Mouse (Mus musculus) heart, embryonic 11.5 days (tissue): ENCODE results near the gene Atp13a4. TPM values are rescaled to one million over a fixed set of nuclear protein-coding genes. Genes with fewer than 3 reads are reported as not detected.

Source experiments
- ATAC-seq: fragments of 200-750 bp; cut with Nextera tagmentation; replicated peaks from 2 replicates; pipeline ENCODE4 v1.8.0; 2017; ENCODE audit warnings: moderate library complexity; ENCODE audit not compliant: insufficient number of reproducible peaks, low FRiP score, low TSS enrichment
- H3K27ac ChIP-seq: fragments of 300-500 bp; sonication (generic); 2 replicates; pipeline ENCODE4 v1.5.1; 2014; ENCODE audit warnings: mild to moderate bottlenecking, low read depth, low read length
- H3K27me3 ChIP-seq: fragments of 300-500 bp; sonication (generic); 2 replicates; pipeline ENCODE4 v1.6.1; 2014; ENCODE audit warnings: mild to moderate bottlenecking, low read length, mixed read lengths; ENCODE audit not compliant: control insufficient read depth, insufficient read depth
- H3K36me3 ChIP-seq: fragments of 300-500 bp; sonication (generic); 2 replicates; pipeline ENCODE4 v1.6.1; 2014; ENCODE audit warnings: mild to moderate bottlenecking, low read length, moderate library complexity, mixed read lengths; ENCODE audit not compliant: control insufficient read depth, insufficient read depth
- H3K4me1 ChIP-seq: fragments of 300-500 bp; sonication (generic); 2 replicates; pipeline ENCODE4 v1.6.1; 2014; ENCODE audit warnings: low read length; ENCODE audit not compliant: control insufficient read depth, insufficient read depth
- H3K4me2 ChIP-seq: fragments of 300-500 bp; sonication (generic); 2 replicates; pipeline ENCODE4 v1.6.1; 2014; ENCODE audit warnings: mild to moderate bottlenecking, moderate library complexity
- H3K4me3 ChIP-seq: fragments of 300-500 bp; sonication (generic); 2 replicates; pipeline ENCODE4 v1.5.1; 2014; ENCODE audit warnings: low read depth, low read length
- H3K9ac ChIP-seq: fragments of 300-500 bp; sonication (generic); 2 replicates; pipeline ENCODE4 v1.6.1; 2014; ENCODE audit warnings: mild to moderate bottlenecking, low read depth, low read length, moderate library complexity
- H3K9me3 ChIP-seq: fragments of 300-500 bp; sonication (generic); replicated peaks from 2 replicates; pipeline ENCODE4 v1.6.1; 2016; ENCODE audit warnings: low read length; ENCODE audit not compliant: control insufficient read depth
- whole genome bisulfite sequencing: fragments of 180-500 bp; shearing (Covaris S2); extraction: QIAGEN DNeasy Blood & Tissue Kit; methylation state at CpG from one replicate; pipeline ENCODE4 v1.1.7; 2014; ENCODE audit not compliant: insufficient replicate concordance; 5-methylcytosine and 5-hydroxymethylcytosine counted together
- polyA plus RNA-seq: library from polyadenylated mRNA; unstranded; fragments of >200 nt; fragmentation: Nextera tagmentation; extraction: Ambion mirVana; gene quantifications from 2 replicates; pipeline ENCODE4 v1.2.1, GENCODE M21; 2014

The Atp13a4 gene
- polyA plus RNA-seq, 1 experiment from 2014 or later: not detected

GRCm38 (mm10) chr16:29509881-29510280, 34.8 kb downstream of the Atp13a4 start:
- WGBS: 66% methylated on average over 3 of the region's 3 CpGs
- Histone ChIP-seq H3K4me3 (no peak overlapping the region), H3K9me3 (no peaks in the 10 kb centered on the region), H3K27ac (no peak overlapping the region), H3K4me2 (no peak overlapping the region), H3K27me3 (no peaks in the 10 kb centered on the region), H3K4me1 (no peaks in the 10 kb centered on the region), H3K36me3 (no peaks in the 10 kb centered on the region), H3K9ac (no peak overlapping the region)
- no peak for ATAC-seq

GRCm38 (mm10) chr16:29504671-29505070, 40.0 kb downstream of the Atp13a4 start:
- ATAC-seq: no peak
- no peak overlapping the region for H3K27ac ChIP-seq
- WGBS: 78% methylated on average over 4 of the region's 4 CpGs
- H3K9ac ChIP-seq: no peak overlapping the region
- H3K9me3 ChIP-seq: no peaks in the 10 kb centered on the region
- no peaks in the 10 kb centered on the region for H3K27me3 ChIP-seq
- H3K4me2 ChIP-seq: no peak overlapping the region
- no peaks in the 10 kb centered on the region for H3K36me3 ChIP-seq
- no peak overlapping the region for H3K4me3 ChIP-seq
- no peaks in the 10 kb centered on the region for H3K4me1 ChIP-seq

DNA sequence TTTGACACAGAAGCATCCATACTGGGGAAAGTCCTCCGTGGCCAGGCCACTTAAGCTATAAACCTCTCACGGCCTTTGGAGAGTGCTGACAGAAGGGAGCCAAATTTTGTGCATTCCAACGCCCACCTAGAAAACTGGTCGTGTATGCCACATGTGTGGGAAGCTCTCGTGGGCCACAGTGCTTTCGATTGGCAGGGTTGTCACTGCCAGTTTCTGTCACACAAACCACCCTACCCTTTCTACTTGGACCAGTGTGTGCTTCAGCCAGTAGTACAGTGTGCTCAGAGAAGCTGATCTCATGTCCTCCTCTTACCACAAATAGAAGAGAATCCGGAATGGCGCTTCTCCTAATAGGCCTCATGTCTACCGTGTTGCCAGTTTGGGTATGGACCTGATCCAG, 40.5 kb downstream of the Atp13a4 start:
- no peak for ATAC-seq
- Histone ChIP-seq H3K4me2 (no peak overlapping the region), H3K36me3 (no peaks in the 10 kb centered on the region), H3K4me1 (no peaks in the 10 kb centered on the region), H3K9me3 (no peaks in the 10 kb centered on the region), H3K4me3 (no peak overlapping the region), H3K27me3 (no peaks in the 10 kb centered on the region), H3K27ac (no peak overlapping the region), H3K9ac (no peak overlapping the region)
- WGBS: 73% methylated on average over 9 of the region's 9 CpGs

DNA sequence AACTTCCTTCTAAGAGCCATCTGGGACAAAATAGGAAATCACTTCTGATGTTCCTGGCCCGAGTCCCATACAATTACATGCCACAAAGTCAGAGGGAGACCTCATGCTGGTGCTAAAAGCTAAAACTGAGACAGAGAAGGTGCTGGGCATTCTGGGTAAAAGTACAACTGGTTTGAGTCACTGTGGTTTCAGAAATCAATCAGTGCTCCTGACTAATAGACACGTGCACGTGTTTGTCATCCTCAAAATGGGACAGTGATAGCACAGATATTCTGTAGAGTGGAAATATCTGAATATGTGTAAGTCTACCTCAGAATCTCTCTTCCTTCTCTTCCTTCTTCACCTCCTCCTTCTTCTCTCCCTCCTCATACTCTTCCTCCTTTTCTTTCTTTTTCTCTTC, 53.6 kb downstream of the Atp13a4 start:
- H3K36me3 ChIP-seq: no peaks in the 10 kb centered on the region
- no peak overlapping the region for H3K4me2 ChIP-seq
- H3K9ac ChIP-seq: no peak overlapping the region
- no peak overlapping the region for H3K4me3 ChIP-seq
- ATAC-seq: no peak
- no peaks in the 10 kb centered on the region for H3K9me3 ChIP-seq
- H3K27me3 ChIP-seq: no peaks in the 10 kb centered on the region
- 64% methylated on average over 3 of the region's 3 CpGs for WGBS
- no peak overlapping the region for H3K27ac ChIP-seq
- no peaks in the 10 kb centered on the region for H3K4me1 ChIP-seq

DNA sequence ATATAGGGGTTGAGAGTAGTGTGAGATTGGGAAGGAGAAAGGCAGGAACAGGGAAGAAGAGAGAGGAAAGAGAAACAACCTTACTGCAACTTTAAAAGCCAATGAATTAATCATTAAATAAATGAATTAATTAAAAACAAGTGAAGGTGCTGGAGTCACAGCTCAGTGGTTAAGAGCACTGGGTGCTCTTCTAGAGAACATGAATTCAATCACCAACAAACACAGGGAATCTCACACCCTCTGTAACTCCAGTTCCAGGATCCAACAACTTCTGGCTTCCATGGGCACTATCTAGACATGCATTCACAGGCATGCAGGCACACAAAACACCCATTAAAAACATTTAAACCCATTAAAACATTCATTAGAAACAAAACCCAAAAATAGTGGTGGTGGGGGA, 63.2 kb downstream of the Atp13a4 start:
- no peak for ATAC-seq
- Histone ChIP-seq H3K9me3 (no peaks in the 10 kb centered on the region), H3K4me3 (no peak overlapping the region), H3K4me2 (no peak overlapping the region), H3K9ac (no peak overlapping the region), H3K36me3 (no peaks in the 10 kb centered on the region), H3K27ac (no peak overlapping the region), H3K4me1 (no peaks in the 10 kb centered on the region), H3K27me3 (no peaks in the 10 kb centered on the region)

DNA sequence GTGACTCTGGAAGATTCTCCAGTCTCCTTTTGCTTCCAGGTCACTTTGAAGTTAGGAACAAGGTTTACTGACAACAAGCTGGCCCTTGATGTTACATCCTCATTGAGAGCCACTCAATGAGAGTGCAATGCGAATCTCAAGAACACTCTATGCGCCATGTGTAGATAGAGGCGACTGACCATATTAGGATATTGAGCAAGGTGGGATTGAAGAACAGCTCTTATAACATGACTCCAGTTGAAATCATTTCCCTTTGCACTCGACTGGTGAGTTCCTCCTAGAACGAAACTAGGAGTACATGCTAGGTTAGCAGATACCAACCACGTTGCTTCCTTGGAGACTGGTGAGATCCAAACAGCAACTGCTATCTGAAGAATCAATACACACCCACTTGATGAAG, 64.3 kb downstream of the Atp13a4 start:
- Histone ChIP-seq H3K36me3 (no peaks in the 10 kb centered on the region), H3K27ac (no peak overlapping the region), H3K4me2 (no peak overlapping the region), H3K4me3 (no peak overlapping the region), H3K27me3 (no peaks in the 10 kb centered on the region), H3K9me3 (no peaks in the 10 kb centered on the region), H3K9ac (no peak overlapping the region), H3K4me1 (no peaks in the 10 kb centered on the region)
- WGBS: 76% methylated on average over 6 of the region's 6 CpGs
- no peak for ATAC-seq

DNA sequence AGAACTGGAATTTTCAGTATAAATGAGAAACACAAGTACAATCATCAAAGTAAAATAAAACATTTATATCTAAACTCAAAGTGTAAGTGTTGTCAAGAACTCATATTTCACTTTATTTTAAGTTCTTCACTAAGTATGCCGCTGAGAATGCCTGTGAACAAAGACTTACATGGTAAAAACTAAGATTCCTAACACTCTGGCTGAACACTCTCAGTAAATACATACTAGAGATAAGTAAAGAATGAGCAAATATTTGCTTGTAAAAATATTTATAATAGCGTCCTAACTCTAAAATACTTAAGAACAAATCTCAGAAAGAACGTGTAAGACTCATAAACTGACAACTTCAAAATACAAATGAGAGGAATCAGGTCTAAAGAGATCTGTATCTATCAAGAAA, 80.9 kb downstream of the Atp13a4 start:
- ATAC-seq: no peak
- Histone ChIP-seq H3K27ac (no peak overlapping the region), H3K36me3 (no peaks in the 10 kb centered on the region), H3K9me3 (no peaks in the 10 kb centered on the region), H3K4me1 (no peaks in the 10 kb centered on the region), H3K4me2 (no peak overlapping the region), H3K9ac (no peak overlapping the region), H3K4me3 (no peak overlapping the region), H3K27me3 (no peaks in the 10 kb centered on the region)
- 68% methylated on average over 3 of the region's 3 CpGs for WGBS

DNA sequence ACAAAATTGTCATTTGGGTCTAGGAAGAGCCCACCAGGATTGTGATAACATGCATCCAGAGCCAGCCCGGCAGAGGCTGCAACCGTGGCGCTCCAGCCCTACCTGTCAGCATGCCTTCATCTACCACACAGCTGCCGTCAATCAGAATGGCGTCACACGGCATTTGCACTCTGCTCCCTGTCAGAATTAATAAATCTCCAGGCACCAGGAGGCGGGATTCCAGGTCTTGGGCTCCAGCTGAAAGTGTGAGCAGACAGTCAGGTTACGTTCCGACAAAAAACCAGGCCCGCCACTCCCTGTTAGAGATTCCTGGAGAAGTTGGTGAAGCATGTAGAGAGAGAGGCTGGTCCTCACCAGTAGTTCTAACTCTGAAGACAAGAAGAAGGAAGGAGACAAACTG, 85.3 kb downstream of the Atp13a4 start:
- no peaks in the 10 kb centered on the region for H3K27me3 ChIP-seq
- no peaks in the 10 kb centered on the region for H3K4me1 ChIP-seq
- 58% methylated on average over 10 of the region's 10 CpGs for WGBS
- no peak overlapping the region for H3K27ac ChIP-seq
- H3K9ac ChIP-seq: no peak overlapping the region
- no peak overlapping the region for H3K4me2 ChIP-seq
- no peak for ATAC-seq
- H3K4me3 ChIP-seq: no peak overlapping the region
- H3K9me3 ChIP-seq: no peaks in the 10 kb centered on the region
- no peaks in the 10 kb centered on the region for H3K36me3 ChIP-seq

DNA sequence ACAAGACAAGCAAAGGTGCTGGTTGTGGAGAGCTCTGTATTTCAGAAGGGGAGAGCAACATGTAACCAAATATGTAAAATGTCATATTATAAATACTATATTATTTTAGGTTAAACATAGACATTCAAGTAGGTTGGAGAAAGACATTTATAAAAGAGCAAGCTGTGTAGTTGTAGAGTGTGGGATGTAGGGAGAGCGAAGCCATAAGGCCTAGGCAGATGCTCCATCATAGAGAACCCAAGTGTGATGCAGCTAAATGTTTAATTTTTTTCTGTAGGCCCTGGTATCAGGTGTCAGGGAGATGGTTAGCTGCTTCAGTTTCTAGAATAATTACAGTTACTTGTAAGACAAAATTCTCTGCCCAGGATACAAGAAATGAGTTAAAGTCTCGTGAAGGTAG, 87.8 kb downstream of the Atp13a4 start:
- Histone ChIP-seq H3K4me1 (no peaks in the 10 kb centered on the region), H3K9me3 (no peaks in the 10 kb centered on the region), H3K36me3 (no peaks in the 10 kb centered on the region), H3K27ac (no peak overlapping the region), H3K27me3 (no peaks in the 10 kb centered on the region), H3K4me2 (no peak overlapping the region), H3K9ac (no peak overlapping the region), H3K4me3 (no peak overlapping the region)
- 91% methylated on average over 2 of the region's 2 CpGs for WGBS
- ATAC-seq: no peak
